Mouse (Mus musculus): ENCODE results near the gene Grap2.

Grap2 gene

GRCm38 (mm10) chr15:80639874-80640273, 67.5 kb downstream of the Grap2 start:
- DNase-seq: no peak

- DNase-seq: no peak
Measured at GRCm38 (mm10) chr15:80641702-80642435, 69.5 kb downstream of the Grap2 start.

- DNase-seq: no peak
Measured at GRCm38 (mm10) chr15:80645006-80645797, 72.8 kb downstream of the Grap2 start.

GRCm38 (mm10) chr15:80648977-80649606, 76.7 kb downstream of the Grap2 start:
- no peak for DNase-seq

- DNase-seq: no peak
Measured at GRCm38 (mm10) chr15:80650412-80650811, 78.0 kb downstream of the Grap2 start.

GRCm38 (mm10) chr15:80653865-80654264, 81.5 kb downstream of the Grap2 start:
- no peak for DNase-seq

GRCm38 (mm10) chr15:80658815-80659471, 86.5 kb downstream of the Grap2 start:
- no peak for DNase-seq

GRCm38 (mm10) chr15:80660963-80661362, 88.6 kb downstream of the Grap2 start:
- no peak for DNase-seq

GRCm38 (mm10) chr15:80664444-80664843, 92.0 kb downstream of the Grap2 start:
- no peak for DNase-seq

GRCm38 (mm10) chr15:80671295-80672252, 99.2 kb downstream of the Grap2 start, which contains the start of gene Fam83f:
TSS of gene Fam83f (plus strand) at chr15:80671847.
- peak; percentile 96 for DNase-seq

GRCm38 (mm10) chr15:80672810-80673209, 100.4 kb downstream of the Grap2 start:
- DNase-seq: no peak

GRCm38 (mm10) chr15:80673337-80674095, 101.1 kb downstream of the Grap2 start:
- DNase-seq: no peak

- DNase-seq: no peak
Measured at GRCm38 (mm10) chr15:80674700-80675099, 102.3 kb downstream of the Grap2 start.

GRCm38 (mm10) chr15:80679515-80680215, 107.3 kb downstream of the Grap2 start:
- DNase-seq: peak; percentile 91

GRCm38 (mm10) chr15:80680347-80681030, 108.1 kb downstream of the Grap2 start:
- DNase-seq: no peak

- DNase-seq: no peak
Measured at GRCm38 (mm10) chr15:80681466-80681881, 109.1 kb downstream of the Grap2 start.

- DNase-seq: no peak
Measured at GRCm38 (mm10) chr15:80682343-80682742, 109.9 kb downstream of the Grap2 start.

- no peak for DNase-seq
Measured at GRCm38 (mm10) chr15:80683151-80683550, 110.8 kb downstream of the Grap2 start.

- DNase-seq: no peak
Measured at GRCm38 (mm10) chr15:80683990-80684389, 111.6 kb downstream of the Grap2 start.

Measured in heart, adult 11 months (tissue).